Mouse (Mus musculus): ENCODE data around the gene Cwc22. TPM values are rescaled to one million over a fixed set of nuclear protein-coding genes. Genes with fewer than 3 reads are reported as not detected.

Cwc22 gene
- total RNA-seq, 2 experiments from 2014 or later, result 26.7 to 29.7 TPM

GRCm38 (mm10) chr2:77933630-77934029 is 12.5 kb downstream of the Cwc22 start:
- peak; percentile 66 to 89 for DNase-seq (ENCODE audit: low spot score in 2 of 2)
- H3K4me3 ChIP-seq, result no peak overlapping the region
- TF ChIP-seq CTCF (conservative IDR thresholded peaks at IDR 0.05), result no peak
- H3K27ac ChIP-seq, result peak overlapping the region; percentile 72

- Histone ChIP-seq H3K4me3 (no peak overlapping the region), H3K27ac (no peak overlapping the region)
- TF ChIP-seq CTCF (conservative IDR thresholded peaks at IDR 0.05), result no peak
- no peak for DNase-seq (ENCODE audit: low spot score in 2 of 2)
These were observed 14.2 kb downstream of the Cwc22 start for GRCm38 (mm10) chr2:77931958-77932357.

DNA sequence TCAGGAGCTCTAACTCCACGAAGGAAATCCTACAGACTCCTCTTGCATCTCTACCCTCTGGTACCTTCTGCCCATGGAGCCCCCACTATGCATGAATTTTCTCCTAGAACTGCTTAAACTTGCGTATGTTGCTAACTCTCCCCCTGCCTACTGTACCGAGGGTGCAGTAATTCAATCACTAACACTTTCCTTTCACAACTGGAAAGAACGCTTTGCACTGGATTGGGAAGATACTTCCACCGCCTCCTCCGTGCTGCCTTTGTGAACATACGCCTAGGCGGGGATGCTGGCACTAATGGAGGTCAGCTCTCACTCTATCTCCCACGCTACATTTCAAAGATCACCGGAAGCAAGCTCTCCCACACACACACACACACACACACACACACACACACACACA is 17.8 kb downstream of the Cwc22 start:
- Histone ChIP-seq H3K4me3 (no peak overlapping the region), H3K27ac (no peak overlapping the region)
- TF ChIP-seq CTCF (conservative IDR thresholded peaks at IDR 0.05), result no peak
- DNase-seq (ENCODE audit: low spot score in 2 of 2), result no peak

DNA sequence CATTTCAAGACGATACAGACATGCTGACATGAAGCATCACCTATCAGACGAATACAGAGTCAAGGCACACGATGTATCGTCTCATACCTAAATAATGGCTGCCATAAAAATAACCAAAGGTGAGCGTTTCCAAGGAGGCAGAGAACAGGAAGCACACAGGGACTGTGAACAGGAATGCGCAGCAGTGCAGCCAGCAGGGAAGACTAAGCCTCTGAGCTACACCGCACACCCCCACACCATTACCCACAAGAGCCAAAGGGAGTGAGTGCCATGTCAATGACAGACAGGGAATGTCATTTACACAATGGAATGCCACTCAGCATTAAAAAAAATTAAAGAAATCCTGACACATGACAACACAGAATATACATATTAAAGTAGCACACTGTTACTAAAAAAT is 19.7 kb downstream of the Cwc22 start:
- no peak overlapping the region for H3K27ac ChIP-seq
- no peak for TF ChIP-seq CTCF (conservative IDR thresholded peaks at IDR 0.05)
- H3K4me3 ChIP-seq, result no peak overlapping the region
- DNase-seq (ENCODE audit: low spot score in 2 of 2), result no peak

- no peak overlapping the region for H3K4me3 ChIP-seq
- no peak overlapping the region for H3K27ac ChIP-seq
- DNase-seq (ENCODE audit: low spot score in 2 of 2), result no peak
- no peak for TF ChIP-seq CTCF (conservative IDR thresholded peaks at IDR 0.05)
These were observed 20.2 kb downstream of the Cwc22 start for GRCm38 (mm10) chr2:77925997-77926396.

DNA sequence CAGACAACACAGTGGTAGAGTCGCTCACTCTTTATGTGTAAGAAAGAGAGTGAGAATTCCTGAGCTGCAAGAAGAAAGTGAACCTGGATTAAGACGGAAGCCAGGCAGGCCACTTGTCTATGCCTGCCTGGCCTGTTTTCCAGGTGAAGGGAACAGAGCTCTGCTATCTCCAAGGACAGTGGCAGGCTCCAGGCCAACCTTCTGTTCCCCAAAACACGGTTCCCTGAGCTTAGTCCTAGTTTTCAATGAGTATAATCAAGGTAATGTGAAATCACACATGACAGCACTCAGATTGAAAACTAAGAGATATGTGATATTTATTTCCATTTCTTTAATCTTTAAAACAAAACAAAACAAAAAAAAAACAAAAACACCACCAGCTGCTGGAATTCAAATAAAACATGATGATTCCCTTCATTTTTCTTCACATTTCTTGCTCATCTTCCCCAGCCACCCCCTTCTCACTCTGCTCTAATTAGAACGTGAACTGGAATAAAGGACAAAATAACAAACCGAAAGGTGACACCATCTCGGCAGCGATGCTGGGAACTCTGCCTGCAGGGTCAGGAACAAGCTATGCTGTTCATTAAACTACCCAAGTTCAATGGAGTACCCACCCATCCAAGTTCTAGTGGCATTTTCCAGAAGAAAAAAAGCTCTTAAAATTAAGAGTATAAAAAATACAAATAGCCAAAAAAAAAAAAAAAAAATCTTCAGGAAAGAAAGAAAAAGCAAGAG is 20.8 kb downstream of the Cwc22 start:
- Histone ChIP-seq H3K4me3 (no peak overlapping the region), H3K27ac (no peak overlapping the region)
- no peak for DNase-seq (ENCODE audit: low spot score in 2 of 2)
- no peak for TF ChIP-seq CTCF (conservative IDR thresholded peaks at IDR 0.05)

GRCm38 (mm10) chr2:77924003-77924402 is 22.2 kb downstream of the Cwc22 start:
- no peak overlapping the region for H3K27ac ChIP-seq
- no peak for TF ChIP-seq CTCF (conservative IDR thresholded peaks at IDR 0.05)
- no peak for DNase-seq (ENCODE audit: low spot score in 2 of 2)
- no peak overlapping the region for H3K4me3 ChIP-seq

GRCm38 (mm10) chr2:77923182-77923581 is 23.0 kb downstream of the Cwc22 start:
- Histone ChIP-seq H3K4me3 (no peak overlapping the region), H3K27ac (no peak overlapping the region)
- no peak for TF ChIP-seq CTCF (conservative IDR thresholded peaks at IDR 0.05)
- DNase-seq (ENCODE audit: low spot score in 2 of 2), result no peak

GRCm38 (mm10) chr2:77921307-77921706 is 24.9 kb downstream of the Cwc22 start:
- Histone ChIP-seq H3K4me3 (no peak overlapping the region), H3K27ac (no peak overlapping the region)
- no peak for TF ChIP-seq CTCF (conservative IDR thresholded peaks at IDR 0.05)
- DNase-seq (ENCODE audit: low spot score in 2 of 2), result no peak

- H3K27ac ChIP-seq, result no peak overlapping the region
- no peak overlapping the region for H3K4me3 ChIP-seq
- no peak for TF ChIP-seq CTCF (conservative IDR thresholded peaks at IDR 0.05)
- DNase-seq (ENCODE audit: low spot score in 2 of 2), result no peak
These were observed 25.6 kb downstream of the Cwc22 start for GRCm38 (mm10) chr2:77920621-77921020.

DNA sequence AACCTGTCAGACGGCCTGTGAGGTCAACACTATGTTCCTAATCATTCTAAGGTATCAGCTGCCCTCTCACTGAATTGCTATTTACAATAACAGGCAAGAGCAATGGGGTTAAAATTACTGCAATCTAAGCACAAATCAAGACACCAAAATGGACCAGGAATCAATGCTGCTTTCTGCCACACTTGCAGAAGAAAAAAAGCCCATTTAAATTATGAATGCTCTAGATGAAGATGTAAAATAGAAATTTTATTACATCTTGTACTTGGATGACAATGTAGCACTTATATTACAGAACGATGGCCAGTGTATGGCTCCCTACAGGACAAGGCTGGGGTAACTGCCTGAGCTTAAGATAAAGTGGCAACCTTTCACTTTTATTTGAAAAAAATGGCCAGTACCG is 27.7 kb downstream of the Cwc22 start:
- Histone ChIP-seq H3K4me3 (no peak overlapping the region), H3K27ac (peak overlapping the region; percentile 41)
- no peak for DNase-seq (ENCODE audit: low spot score in 2 of 2)
- no peak for TF ChIP-seq CTCF (conservative IDR thresholded peaks at IDR 0.05)

DNA sequence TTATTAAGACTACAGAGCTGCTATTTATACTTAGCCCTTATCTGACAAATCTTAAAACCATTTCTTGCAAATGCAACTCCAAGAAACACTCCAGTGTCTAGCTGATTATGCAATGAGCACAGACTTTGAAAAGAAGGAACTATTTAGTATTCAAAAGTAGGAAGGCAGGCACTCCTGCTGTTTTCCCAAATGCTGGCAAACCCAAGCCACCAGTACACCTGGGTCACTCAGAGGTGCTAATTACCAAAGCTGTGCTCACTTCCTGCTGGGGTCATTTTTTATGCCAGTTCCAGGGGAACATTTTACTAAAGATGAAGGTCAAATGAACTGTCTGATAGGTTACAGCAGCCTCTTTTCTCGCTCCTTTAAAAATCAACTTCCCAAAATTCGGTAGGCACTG is 28.2 kb downstream of the Cwc22 start:
- DNase-seq (ENCODE audit: low spot score in 2 of 2), result peak in 1 of 2 experiments; percentile 44
- peak overlapping the region; percentile 41 for H3K27ac ChIP-seq
- no peak overlapping the region for H3K4me3 ChIP-seq
- TF ChIP-seq CTCF (conservative IDR thresholded peaks at IDR 0.05), result no peak

DNA sequence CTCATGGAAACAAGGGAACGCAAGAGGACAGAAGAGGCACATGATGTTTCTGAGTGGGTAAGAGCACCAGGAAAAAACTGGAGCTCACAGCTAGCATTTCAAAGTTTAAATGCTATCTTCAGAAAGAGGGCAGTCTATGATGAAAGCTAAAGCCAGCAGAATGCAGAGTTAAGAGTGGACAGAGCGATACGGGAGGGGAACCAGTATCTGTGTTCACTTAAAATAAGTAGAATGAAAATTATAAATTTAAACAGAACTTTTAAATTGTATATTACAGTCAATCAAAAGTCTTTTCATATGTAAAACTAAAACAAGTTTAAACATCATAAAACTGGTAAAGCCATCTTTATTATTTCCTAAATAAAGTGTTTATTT is 28.8 kb downstream of the Cwc22 start:
- no peak for DNase-seq (ENCODE audit: low spot score in 2 of 2)
- H3K27ac ChIP-seq, result peak overlapping the region; percentile 41
- H3K4me3 ChIP-seq, result no peak overlapping the region
- no peak for TF ChIP-seq CTCF (conservative IDR thresholded peaks at IDR 0.05)

- no peak for TF ChIP-seq CTCF (conservative IDR thresholded peaks at IDR 0.05)
- peak overlapping the region; percentile 41 for H3K27ac ChIP-seq
- no peak overlapping the region for H3K4me3 ChIP-seq
- no peak for DNase-seq (ENCODE audit: low spot score in 2 of 2)
These were observed 29.4 kb downstream of the Cwc22 start for GRCm38 (mm10) chr2:77916586-77917359.

Data from layer of hippocampus, adult 2 months (tissue).